Mouse (Mus musculus) ES-Bruce4 (cell line): Measurements from ENCODE around the gene Ldah. TPM values are rescaled to one million over a fixed set of nuclear protein-coding genes. Genes with fewer than 3 reads are reported as not detected.

Experiments used
- H3K27ac ChIP-seq: 2 replicates; pipeline ENCODE4 v1.5.1; 2012; ENCODE audit warnings: low read length, inconsistent platforms; ENCODE audit not compliant: insufficient read depth
- H3K27me3 ChIP-seq: 2 replicates; pipeline ENCODE4 v1.6.1; 2012; ENCODE audit warnings: mild to moderate bottlenecking, low read length, inconsistent platforms; ENCODE audit not compliant: control insufficient read depth, poor library complexity, insufficient read depth, severe bottlenecking
- H3K36me3 ChIP-seq: 2 replicates; pipeline ENCODE4 v1.6.1; 2012; ENCODE audit warnings: inconsistent platforms, mild to moderate bottlenecking, low read length, moderate library complexity; ENCODE audit not compliant: control insufficient read depth, poor library complexity, insufficient read depth, severe bottlenecking
- H3K4me1 ChIP-seq: one replicate; pipeline ENCODE4 v1.8.1; 2011; ENCODE audit warnings: low read length; ENCODE audit not compliant: control insufficient read depth, insufficient read depth
- H3K4me3 ChIP-seq: 2 replicates; pipeline ENCODE4 v1.5.1; 2011; ENCODE audit warnings: low read depth, mild to moderate bottlenecking, low read length
- H3K9ac ChIP-seq: 2 replicates; pipeline ENCODE4 v1.6.1; 2012; ENCODE audit warnings: low read depth, mild to moderate bottlenecking, inconsistent platforms; ENCODE audit not compliant: poor library complexity, severe bottlenecking
- H3K9me3 ChIP-seq: replicated peaks from 2 replicates; pipeline ENCODE4 v1.6.1; 2012; ENCODE audit warnings: mild to moderate bottlenecking, low read length, inconsistent platforms; ENCODE audit not compliant: control insufficient read depth, poor library complexity, insufficient read depth, severe bottlenecking
- CTCF ChIP-seq: IDR thresholded peaks from one replicate; pipeline ENCODE4 v1.8.1; 2011; ENCODE audit warnings: low read depth, low read length
- EP300 ChIP-seq: IDR thresholded peaks from 2 replicates; pipeline ENCODE4 v1.6.1; 2011; ENCODE audit warnings: low read depth, low read length; ENCODE audit not compliant: insufficient read depth
- POLR2A ChIP-seq: IDR thresholded peaks from one replicate; pipeline ENCODE4 v1.8.1; 2011; ENCODE audit warnings: low read length; ENCODE audit not compliant: insufficient read depth
- polyA plus RNA-seq: library from polyadenylated mRNA; stranded (reverse); fragments of >200 nt; gene quantifications from 2 replicates; pipeline ENCODE4 v1.2.4, GENCODE M21; 2011; ENCODE audit warnings: low read depth; ENCODE audit not compliant: missing spikeins, insufficient read depth, insufficient read length

The Ldah gene
- polyA plus RNA-seq, 1 experiment: 57.3 TPM

DNA sequence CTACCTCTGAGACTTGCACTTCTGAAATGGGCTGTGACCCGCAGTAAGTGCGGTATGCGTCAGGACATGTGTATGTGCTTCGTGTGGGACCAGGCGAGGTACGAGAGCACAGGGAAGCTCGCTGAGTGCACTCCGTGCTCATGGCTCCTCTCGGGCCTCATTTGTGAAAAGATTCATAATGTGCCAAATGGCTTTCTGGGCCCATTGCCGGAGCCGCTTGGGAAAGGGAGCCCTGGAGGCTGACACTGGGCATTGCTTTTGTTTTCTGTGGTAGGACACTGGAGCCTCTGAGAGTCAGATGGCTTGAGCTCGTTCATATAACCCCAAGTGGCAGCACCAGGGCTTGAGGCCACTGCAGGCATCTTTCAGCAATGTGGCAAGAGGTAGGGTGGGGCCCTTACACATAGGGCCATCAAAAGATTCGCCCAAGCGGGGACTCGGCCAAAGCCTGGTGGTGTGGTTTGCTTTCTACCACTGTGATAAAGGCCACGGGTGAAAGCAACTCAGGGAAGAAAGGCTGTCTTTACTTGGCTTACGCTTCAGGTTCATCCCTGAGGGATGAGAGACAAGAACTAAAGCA lies 118.1 kb downstream of the Ldah start:
- no peaks in the 10 kb centered on the region for H3K27me3 ChIP-seq
- peaks cover 13% of the 10 kb centered on the region for H3K36me3 ChIP-seq
- no peak overlapping the region for H3K9ac ChIP-seq
- TF ChIP-seq CTCF (no peak), POLR2A (no peak), EP300 (no peak)
- no peaks in the 10 kb centered on the region for H3K4me1 ChIP-seq
- H3K4me3 ChIP-seq: no peak overlapping the region
- no peaks in the 10 kb centered on the region for H3K9me3 ChIP-seq
- no peak overlapping the region for H3K27ac ChIP-seq

DNA sequence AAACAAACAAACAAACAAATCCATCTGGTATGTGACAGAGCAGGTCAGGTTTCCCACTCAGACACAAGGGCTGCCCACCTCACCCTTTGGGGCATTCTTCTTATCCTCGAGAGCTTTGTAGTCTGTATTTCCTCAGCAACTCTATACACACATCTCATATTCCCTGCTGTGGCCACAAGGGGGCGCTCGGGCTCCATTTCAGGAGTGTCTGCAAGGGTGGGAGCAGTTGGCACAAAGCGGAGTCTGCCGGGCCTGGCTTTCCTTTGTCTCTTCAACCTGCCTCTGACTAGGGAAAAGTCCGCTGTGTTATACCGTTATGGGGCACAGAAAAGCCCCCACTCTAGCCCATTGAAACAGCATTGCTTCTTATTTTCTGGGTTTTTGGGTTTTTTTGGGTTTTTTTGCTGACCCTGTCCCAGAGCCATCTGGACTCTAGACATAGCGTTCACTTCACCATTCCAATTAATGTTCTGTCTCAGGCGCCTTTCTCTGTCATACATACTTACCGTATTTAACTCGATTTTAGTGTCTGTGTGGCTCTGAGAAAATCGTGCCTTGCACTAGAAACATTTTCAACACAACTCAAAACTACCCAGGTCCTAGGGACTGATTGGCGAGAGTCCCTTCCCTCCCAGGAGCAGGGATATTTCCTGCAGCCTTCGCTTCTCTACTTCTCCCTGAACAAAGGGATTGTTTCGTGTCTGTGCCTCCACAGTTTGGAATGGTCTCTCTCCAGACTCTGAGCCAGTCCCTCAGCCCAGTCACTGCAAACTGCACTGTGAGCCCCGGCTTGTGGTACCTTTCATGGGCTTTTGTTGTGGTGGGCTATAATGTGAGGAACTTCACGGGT lies 119.1 kb downstream of the Ldah start:
- Histone ChIP-seq H3K9ac (no peak overlapping the region), H3K9me3 (no peaks in the 10 kb centered on the region), H3K4me3 (no peak overlapping the region), H3K27ac (no peak overlapping the region), H3K36me3 (peaks cover 6% of the 10 kb centered on the region), H3K27me3 (no peaks in the 10 kb centered on the region), H3K4me1 (no peaks in the 10 kb centered on the region)
- TF ChIP-seq POLR2A (no peak), CTCF (peak; percentile 86), EP300 (0 out of 2 replicates have a peak, but pooled peaks have one; percentile 52)

DNA sequence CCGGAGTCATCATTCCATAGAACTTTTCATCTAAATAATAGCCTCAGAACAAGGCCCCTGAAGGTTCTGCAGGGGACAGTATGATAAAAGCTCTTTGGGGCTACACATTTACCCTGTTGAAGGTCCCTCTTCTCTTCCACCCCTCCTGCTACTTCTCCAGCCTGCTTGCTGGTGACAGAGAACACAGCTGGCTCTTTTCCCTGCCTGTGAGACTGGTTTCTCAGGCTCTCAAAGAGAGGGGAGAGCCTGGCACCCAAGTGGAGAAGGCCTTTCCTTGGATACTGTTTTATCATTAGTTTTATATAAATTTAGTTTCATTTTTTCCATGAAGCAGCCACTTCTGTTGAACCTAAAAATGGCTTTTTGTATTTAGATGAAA lies 119.8 kb downstream of the Ldah start:
- TF ChIP-seq CTCF: no peak
- TF ChIP-seq POLR2A: no peak
- no peak for TF ChIP-seq EP300
- Histone ChIP-seq H3K4me1 (no peaks in the 10 kb centered on the region), H3K27me3 (no peaks in the 10 kb centered on the region), H3K4me3 (no peak overlapping the region), H3K9ac (no peak overlapping the region), H3K36me3 (peaks cover 4% of the 10 kb centered on the region; the same call in 1 of the 2 replicates), H3K27ac (no peak overlapping the region), H3K9me3 (no peaks in the 10 kb centered on the region)

DNA sequence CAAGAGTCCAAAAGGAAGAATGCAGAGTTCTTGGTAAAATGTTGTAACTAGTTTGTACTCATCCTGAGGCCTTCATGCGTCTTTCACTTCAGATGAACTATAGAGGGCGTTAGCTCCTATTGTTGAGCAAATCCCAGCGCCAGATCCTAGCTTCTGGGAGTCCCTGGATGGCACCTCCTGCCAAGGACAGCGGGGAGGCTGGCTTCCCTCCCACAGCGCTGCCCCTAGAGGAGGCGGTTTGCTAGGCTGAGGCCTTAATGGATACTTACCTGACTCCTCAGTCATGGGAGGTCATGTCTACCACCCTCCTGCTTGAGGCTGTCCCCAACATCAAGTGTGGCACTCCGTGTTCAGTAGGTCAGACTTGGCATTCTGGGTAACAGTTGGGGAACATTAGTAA lies 121.3 kb downstream of the Ldah start:
- peaks cover 4% of the 10 kb centered on the region; the same call in 1 of the 2 replicates for H3K36me3 ChIP-seq
- no peaks in the 10 kb centered on the region for H3K9me3 ChIP-seq
- no peak overlapping the region for H3K9ac ChIP-seq
- no peak for TF ChIP-seq CTCF
- TF ChIP-seq EP300: no peak
- no peak for TF ChIP-seq POLR2A
- no peaks in the 10 kb centered on the region for H3K27me3 ChIP-seq
- no peak overlapping the region for H3K4me3 ChIP-seq
- no peaks in the 10 kb centered on the region for H3K4me1 ChIP-seq
- no peak overlapping the region for H3K27ac ChIP-seq

DNA sequence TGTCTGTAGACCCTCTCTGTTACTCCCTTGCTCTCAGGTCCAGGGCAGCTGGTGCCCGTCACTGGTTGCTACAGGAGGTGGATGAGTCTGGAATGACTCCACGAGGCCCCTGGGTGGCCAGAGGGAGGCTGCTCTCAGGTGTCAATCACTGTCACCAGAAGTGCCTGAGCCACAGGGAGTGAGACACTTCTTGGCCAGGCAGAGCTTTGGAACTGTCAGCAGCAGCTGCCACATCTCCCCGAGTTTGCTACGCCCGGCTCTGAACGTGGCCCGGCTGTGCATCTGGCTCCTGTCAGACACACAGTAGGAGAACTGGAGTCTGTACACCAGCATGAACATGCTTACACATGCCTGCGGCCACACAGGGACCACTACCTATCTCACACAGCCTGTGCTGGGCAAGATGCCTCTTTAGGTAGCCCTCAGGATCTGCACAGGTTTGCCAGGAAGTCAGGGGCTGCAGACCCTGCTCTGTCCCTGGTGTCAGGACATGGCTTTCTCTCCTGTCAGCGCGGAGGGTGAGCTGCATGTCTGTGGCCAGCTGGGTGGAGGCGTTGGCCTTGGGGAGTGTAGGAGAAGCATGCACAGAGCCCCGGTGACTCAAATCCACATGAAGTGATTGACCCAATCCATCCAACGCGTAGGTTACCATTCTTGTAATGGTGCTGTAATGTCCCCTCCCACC lies 123.7 kb downstream of the Ldah start:
- H3K27me3 ChIP-seq: no peaks in the 10 kb centered on the region
- no peak overlapping the region for H3K27ac ChIP-seq
- TF ChIP-seq CTCF: no peak
- TF ChIP-seq EP300: no peak
- TF ChIP-seq POLR2A: no peak
- H3K9ac ChIP-seq: no peak overlapping the region
- H3K4me1 ChIP-seq: no peaks in the 10 kb centered on the region
- no peak overlapping the region for H3K4me3 ChIP-seq
- peaks cover 9% of the 10 kb centered on the region; the same call in 1 of the 2 replicates for H3K36me3 ChIP-seq
- H3K9me3 ChIP-seq: no peaks in the 10 kb centered on the region

DNA sequence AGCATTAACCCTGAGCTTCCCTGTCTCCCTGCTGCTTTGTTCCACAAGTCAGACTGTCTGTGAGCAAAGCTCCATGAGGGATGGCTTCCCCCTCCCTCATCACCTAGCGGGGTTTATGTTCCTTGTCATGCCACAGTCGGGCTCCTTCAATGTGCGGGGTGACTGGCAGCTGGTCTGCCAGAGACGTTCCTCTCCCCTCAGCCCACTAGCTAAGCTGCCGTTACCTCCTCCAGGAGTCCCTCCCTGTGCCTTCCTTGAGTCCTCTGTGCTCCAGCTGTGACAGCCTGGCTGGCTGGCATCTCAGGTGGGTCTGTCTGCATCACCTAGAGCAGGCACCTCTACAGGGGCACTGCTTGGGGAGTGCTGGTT lies 124.3 kb downstream of the Ldah start:
- Histone ChIP-seq H3K27ac (no peak overlapping the region), H3K27me3 (no peaks in the 10 kb centered on the region), H3K36me3 (peaks cover 13% of the 10 kb centered on the region; the same call in 1 of the 2 replicates), H3K9ac (no peak overlapping the region), H3K9me3 (no peaks in the 10 kb centered on the region), H3K4me1 (no peaks in the 10 kb centered on the region), H3K4me3 (no peak overlapping the region)
- TF ChIP-seq POLR2A (no peak), CTCF (no peak), EP300 (no peak)
